Mouse (Mus musculus) ES-Bruce4 (cell line): Measurements from ENCODE around the gene Tcl1b4. TPM values are rescaled to one million over a fixed set of nuclear protein-coding genes. Genes with fewer than 3 reads are reported as not detected.
"Not testable (repeated sequence)": the region's sequence is repeated elsewhere in the genome, so short reads cannot be mapped to it uniquely, and the experiment has no call there.

Experiments used
- H3K27ac ChIP-seq: 2 replicates; pipeline ENCODE4 v1.5.1; 2012; ENCODE audit warnings: low read length, inconsistent platforms; ENCODE audit not compliant: insufficient read depth
- H3K27me3 ChIP-seq: 2 replicates; pipeline ENCODE4 v1.6.1; 2012; ENCODE audit warnings: mild to moderate bottlenecking, low read length, inconsistent platforms; ENCODE audit not compliant: control insufficient read depth, poor library complexity, insufficient read depth, severe bottlenecking
- H3K36me3 ChIP-seq: 2 replicates; pipeline ENCODE4 v1.6.1; 2012; ENCODE audit warnings: inconsistent platforms, mild to moderate bottlenecking, low read length, moderate library complexity; ENCODE audit not compliant: control insufficient read depth, poor library complexity, insufficient read depth, severe bottlenecking
- H3K4me1 ChIP-seq: one replicate; pipeline ENCODE4 v1.8.1; 2011; ENCODE audit warnings: low read length; ENCODE audit not compliant: control insufficient read depth, insufficient read depth
- H3K4me3 ChIP-seq: 2 replicates; pipeline ENCODE4 v1.5.1; 2011; ENCODE audit warnings: low read depth, mild to moderate bottlenecking, low read length
- H3K9ac ChIP-seq: 2 replicates; pipeline ENCODE4 v1.6.1; 2012; ENCODE audit warnings: low read depth, mild to moderate bottlenecking, inconsistent platforms; ENCODE audit not compliant: poor library complexity, severe bottlenecking
- H3K9me3 ChIP-seq: replicated peaks from 2 replicates; pipeline ENCODE4 v1.6.1; 2012; ENCODE audit warnings: mild to moderate bottlenecking, low read length, inconsistent platforms; ENCODE audit not compliant: control insufficient read depth, poor library complexity, insufficient read depth, severe bottlenecking
- CTCF ChIP-seq: IDR thresholded peaks from one replicate; pipeline ENCODE4 v1.8.1; 2011; ENCODE audit warnings: low read depth, low read length
- EP300 ChIP-seq: IDR thresholded peaks from 2 replicates; pipeline ENCODE4 v1.6.1; 2011; ENCODE audit warnings: low read depth, low read length; ENCODE audit not compliant: insufficient read depth
- POLR2A ChIP-seq: IDR thresholded peaks from one replicate; pipeline ENCODE4 v1.8.1; 2011; ENCODE audit warnings: low read length; ENCODE audit not compliant: insufficient read depth
- polyA plus RNA-seq: library from polyadenylated mRNA; stranded (reverse); fragments of >200 nt; gene quantifications from 2 replicates; pipeline ENCODE4 v1.2.4, GENCODE M21; 2011; ENCODE audit warnings: low read depth; ENCODE audit not compliant: missing spikeins, insufficient read depth, insufficient read length

The Tcl1b4 gene
- polyA plus RNA-seq, result not detected in 2 replicates

- not testable (repeated sequence) for H3K36me3 ChIP-seq, H3K9ac ChIP-seq, H3K27me3 ChIP-seq, H3K4me1 ChIP-seq, H3K9me3 ChIP-seq, H3K4me3 ChIP-seq, H3K27ac ChIP-seq
Measured at GRCm38 (mm10) chr12:105201657-105202056, at the start of gene Tcl1b4. Gene Tcl1b4 (plus strand): TSS chr12:105201957.

GRCm38 (mm10) chr12:105155286-105155685, 46.5 kb upstream of the Tcl1b4 start:
- not testable (repeated sequence) for H3K4me3 ChIP-seq, H3K4me1 ChIP-seq, H3K27ac ChIP-seq, H3K9ac ChIP-seq, H3K27me3 ChIP-seq, H3K9me3 ChIP-seq, H3K36me3 ChIP-seq

- no peaks in the 10 kb centered on the region for H3K36me3 ChIP-seq
- H3K4me1 ChIP-seq, result no peaks in the 10 kb centered on the region
- H3K27ac ChIP-seq, result no peak overlapping the region
- H3K27me3 ChIP-seq, result no peaks in the 10 kb centered on the region
- no peaks in the 10 kb centered on the region for H3K9me3 ChIP-seq
- no peak overlapping the region for H3K4me3 ChIP-seq
- TF ChIP-seq POLR2A (no peak), CTCF (no peak), EP300 (no peak)
- H3K9ac ChIP-seq, result no peak overlapping the region
Measured at GRCm38 (mm10) chr12:105158842-105159241, 42.9 kb upstream of the Tcl1b4 start.

- no peak within 1 kb of the TSS for H3K9ac ChIP-seq
- TF ChIP-seq EP300 (no peak), CTCF (no peak), POLR2A (no peak)
- no peaks in the 10 kb centered on the region for H3K27me3 ChIP-seq
- H3K36me3 ChIP-seq, result no peaks in the 10 kb centered on the region
- no peak within 1 kb of the TSS for H3K4me3 ChIP-seq
- no peaks in the 10 kb centered on the region for H3K9me3 ChIP-seq
- no peak within 1 kb of the TSS for H3K27ac ChIP-seq
- no peaks in the 10 kb centered on the region for H3K4me1 ChIP-seq
Measured at GRCm38 (mm10) chr12:105159390-105159789, 42.4 kb upstream of the Tcl1b4 start, which contains the start of gene Tcl1b1. Gene Tcl1b1 (plus strand): TSS chr12:105159690.

- no peak overlapping the region for H3K9ac ChIP-seq
- no peaks in the 10 kb centered on the region for H3K4me1 ChIP-seq
- no peaks in the 10 kb centered on the region for H3K36me3 ChIP-seq
Measured at GRCm38 (mm10) chr12:105166734-105167133, 35.0 kb upstream of the Tcl1b4 start.

GRCm38 (mm10) chr12:105173366-105173765, 28.4 kb upstream of the Tcl1b4 start:
- no peak overlapping the region for H3K27ac ChIP-seq
- H3K4me1 ChIP-seq, result no peaks in the 10 kb centered on the region
- no peaks in the 10 kb centered on the region for H3K9me3 ChIP-seq
- H3K9ac ChIP-seq, result no peak overlapping the region
- no peak for TF ChIP-seq POLR2A
- TF ChIP-seq EP300, result no peak
- no peak for TF ChIP-seq CTCF
- H3K27me3 ChIP-seq, result no peaks in the 10 kb centered on the region
- no peak overlapping the region for H3K4me3 ChIP-seq
- no peaks in the 10 kb centered on the region for H3K36me3 ChIP-seq

More at GRCm38 (mm10) chr12:105166734-105167133, 35.0 kb upstream of the Tcl1b4 start:
- no peak for TF ChIP-seq CTCF
- TF ChIP-seq POLR2A, result no peak
- no peak for TF ChIP-seq EP300
- Histone ChIP-seq H3K27me3 (no peaks in the 10 kb centered on the region), H3K27ac (no peak overlapping the region), H3K4me3 (no peak overlapping the region), H3K9me3 (no peaks in the 10 kb centered on the region)

- not testable (repeated sequence) for H3K4me1 ChIP-seq, H3K9me3 ChIP-seq, H3K36me3 ChIP-seq, H3K9ac ChIP-seq, H3K4me3 ChIP-seq, H3K27ac ChIP-seq, H3K27me3 ChIP-seq
Measured at GRCm38 (mm10) chr12:105174318-105174717, 27.4 kb upstream of the Tcl1b4 start.

GRCm38 (mm10) chr12:105176044-105176443, 25.7 kb upstream of the Tcl1b4 start, which contains the start of gene Tcl1b5:
Gene Tcl1b5 (plus strand): TSS chr12:105176344.
- not testable (repeated sequence) for H3K36me3 ChIP-seq, H3K27me3 ChIP-seq, H3K27ac ChIP-seq, H3K9ac ChIP-seq, H3K9me3 ChIP-seq, H3K4me3 ChIP-seq, H3K4me1 ChIP-seq

GRCm38 (mm10) chr12:105181040-105181644, 20.6 kb upstream of the Tcl1b4 start:
- H3K36me3 ChIP-seq, H3K4me3 ChIP-seq: not testable (repeated sequence)

More at GRCm38 (mm10) chr12:105181040-105181644, 20.6 kb upstream of the Tcl1b4 start:
- H3K9me3 ChIP-seq, H3K4me1 ChIP-seq, H3K27me3 ChIP-seq, H3K9ac ChIP-seq, H3K27ac ChIP-seq: not testable (repeated sequence)
